Mouse (Mus musculus): ENCODE measurements around the gene Armc12.

- no peak for TF ChIP-seq CTCF (conservative IDR thresholded peaks at IDR 0.05; ENCODE audit: low read length)
- TF ChIP-seq POU5F1 (IDR thresholded peaks at IDR 0.05; ENCODE audit: borderline replicate concordance, low read length) = no peak
- no peak for TF ChIP-seq NANOG (IDR thresholded peaks at IDR 0.05; ENCODE audit: borderline replicate concordance, low read length)
These were observed 17.9 kb downstream of the Armc12 start for GRCm38 (mm10) chr17:28548550-28548949.

Data from E14TG2a.4 (cell line).